Mouse (Mus musculus) heart, embryonic 11.5 days (tissue): Measurements from ENCODE around the gene Fshr. TPM values are rescaled to one million over a fixed set of nuclear protein-coding genes. Genes with fewer than 3 reads are reported as not detected.
"Not testable (repeated sequence)": the region's sequence is repeated elsewhere in the genome, so short reads cannot be mapped to it uniquely, and the experiment has no call there.

Source experiments
- ATAC-seq: fragments of 200-750 bp; cut with Nextera tagmentation; replicated peaks from 2 replicates; pipeline ENCODE4 v1.8.0; 2017; ENCODE audit warnings: moderate library complexity; ENCODE audit not compliant: insufficient number of reproducible peaks, low FRiP score, low TSS enrichment
- H3K27ac ChIP-seq: fragments of 300-500 bp; sonication (generic); 2 replicates; pipeline ENCODE4 v1.5.1; 2014; ENCODE audit warnings: mild to moderate bottlenecking, low read depth, low read length
- H3K27me3 ChIP-seq: fragments of 300-500 bp; sonication (generic); 2 replicates; pipeline ENCODE4 v1.6.1; 2014; ENCODE audit warnings: mild to moderate bottlenecking, low read length, mixed read lengths; ENCODE audit not compliant: control insufficient read depth, insufficient read depth
- H3K36me3 ChIP-seq: fragments of 300-500 bp; sonication (generic); 2 replicates; pipeline ENCODE4 v1.6.1; 2014; ENCODE audit warnings: mild to moderate bottlenecking, low read length, moderate library complexity, mixed read lengths; ENCODE audit not compliant: control insufficient read depth, insufficient read depth
- H3K4me1 ChIP-seq: fragments of 300-500 bp; sonication (generic); 2 replicates; pipeline ENCODE4 v1.6.1; 2014; ENCODE audit warnings: low read length; ENCODE audit not compliant: control insufficient read depth, insufficient read depth
- H3K4me2 ChIP-seq: fragments of 300-500 bp; sonication (generic); 2 replicates; pipeline ENCODE4 v1.6.1; 2014; ENCODE audit warnings: mild to moderate bottlenecking, moderate library complexity
- H3K4me3 ChIP-seq: fragments of 300-500 bp; sonication (generic); 2 replicates; pipeline ENCODE4 v1.5.1; 2014; ENCODE audit warnings: low read depth, low read length
- H3K9ac ChIP-seq: fragments of 300-500 bp; sonication (generic); 2 replicates; pipeline ENCODE4 v1.6.1; 2014; ENCODE audit warnings: mild to moderate bottlenecking, low read depth, low read length, moderate library complexity
- H3K9me3 ChIP-seq: fragments of 300-500 bp; sonication (generic); replicated peaks from 2 replicates; pipeline ENCODE4 v1.6.1; 2016; ENCODE audit warnings: low read length; ENCODE audit not compliant: control insufficient read depth
- WGBS: fragments of 180-500 bp; shearing (Covaris S2); extraction: QIAGEN DNeasy Blood & Tissue Kit; methylation state at CpG from one replicate; pipeline ENCODE4 v1.1.7; 2014; ENCODE audit not compliant: insufficient replicate concordance; 5-methylcytosine and 5-hydroxymethylcytosine counted together
- polyA plus RNA-seq: library from polyadenylated mRNA; unstranded; fragments of >200 nt; fragmentation: Nextera tagmentation; extraction: Ambion mirVana; gene quantifications from 2 replicates; pipeline ENCODE4 v1.2.1, GENCODE M21; 2014

The Fshr gene
- polyA plus RNA-seq, result not detected in 2 replicates

DNA sequence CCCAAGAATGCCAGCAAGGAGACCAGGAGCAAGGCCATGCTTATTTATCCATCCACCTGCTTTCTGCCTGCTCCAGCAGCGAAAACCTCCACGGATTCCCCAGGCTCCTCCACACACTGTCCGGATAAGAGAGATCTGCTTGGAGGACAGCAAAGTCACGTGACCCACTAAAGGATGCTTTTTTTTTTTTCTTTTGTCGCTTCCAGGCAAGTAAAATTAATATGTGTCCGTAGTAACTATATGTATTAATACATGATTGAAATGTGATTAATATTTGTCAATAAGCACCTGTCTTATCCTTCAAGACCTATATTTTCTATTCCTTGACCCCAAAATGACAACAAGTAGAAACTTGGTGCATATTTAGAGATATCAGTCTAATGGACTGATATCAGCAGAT lies at the start of gene Fshr:
Fshr (minus strand) TSS at position 101 of the 400 bp plus-strand sequence.
- Histone ChIP-seq H3K9ac (no peak within 1 kb of the TSS), H3K9me3 (no peaks in the 10 kb centered on the region), H3K4me1 (no peaks in the 10 kb centered on the region), H3K4me3 (no peak within 1 kb of the TSS), H3K4me2 (no peak within 1 kb of the TSS), H3K36me3 (no peaks in the 10 kb centered on the region), H3K27ac (no peak within 1 kb of the TSS), H3K27me3 (no peaks in the 10 kb centered on the region)
- no peak for ATAC-seq
- WGBS, result 81% methylated on average over 6 of the region's 6 CpGs

DNA sequence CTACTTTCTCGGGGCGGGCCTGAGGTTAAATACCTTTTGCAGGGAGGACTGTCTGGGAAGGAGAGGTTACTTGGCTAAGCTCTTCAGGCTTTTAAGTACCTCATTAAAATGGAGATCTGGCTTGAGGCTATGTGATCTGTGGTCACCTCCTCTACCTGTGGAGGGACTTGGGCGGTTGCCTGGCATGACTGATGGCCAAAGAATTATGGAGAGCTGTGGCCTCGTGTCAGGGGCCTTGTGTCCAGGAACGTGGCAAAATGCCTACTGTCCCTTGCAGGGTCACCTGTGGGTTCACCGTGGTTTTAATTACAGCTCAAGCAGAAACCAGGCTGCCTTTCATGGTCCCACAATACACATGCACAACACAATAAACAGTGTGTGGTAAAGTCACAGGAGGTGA lies 1.7 kb upstream of the Fshr start:
- no peak for ATAC-seq
- Histone ChIP-seq H3K36me3 (no peaks in the 10 kb centered on the region), H3K9me3 (no peaks in the 10 kb centered on the region), H3K4me2 (no peak overlapping the region), H3K4me1 (no peaks in the 10 kb centered on the region), H3K27ac (no peak overlapping the region), H3K9ac (no peak overlapping the region), H3K27me3 (no peaks in the 10 kb centered on the region), H3K4me3 (no peak overlapping the region)
- WGBS, result 78% methylated on average over 6 of the region's 6 CpGs

DNA sequence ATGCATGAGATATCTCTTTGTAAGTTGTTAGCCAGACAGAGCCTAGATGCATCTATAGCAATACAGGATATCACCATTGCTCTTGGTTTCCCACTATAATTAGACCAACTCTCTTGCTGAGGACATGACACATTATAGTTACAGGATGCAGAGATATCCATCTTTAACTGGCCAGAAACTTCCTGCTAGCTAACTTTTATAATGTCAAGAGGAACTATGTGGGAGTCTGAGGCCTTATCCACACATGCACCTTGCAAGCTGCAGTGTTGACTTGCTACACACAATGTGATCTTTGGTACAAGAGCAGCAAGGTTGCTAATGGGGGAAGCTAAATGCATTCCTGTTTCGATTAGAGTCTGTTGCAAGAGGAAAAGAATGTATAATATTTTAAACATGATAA lies 26.9 kb downstream of the Fshr start:
- Histone ChIP-seq H3K27ac (no peak overlapping the region), H3K4me2 (no peak overlapping the region), H3K9ac (no peak overlapping the region), H3K27me3 (no peaks in the 10 kb centered on the region), H3K9me3 (no peaks in the 10 kb centered on the region), H3K4me3 (no peak overlapping the region), H3K4me1 (no peaks in the 10 kb centered on the region), H3K36me3 (no peaks in the 10 kb centered on the region)
- ATAC-seq, result no peak
- WGBS, result 69% methylated on average over 1 of the region's 1 CpGs

DNA sequence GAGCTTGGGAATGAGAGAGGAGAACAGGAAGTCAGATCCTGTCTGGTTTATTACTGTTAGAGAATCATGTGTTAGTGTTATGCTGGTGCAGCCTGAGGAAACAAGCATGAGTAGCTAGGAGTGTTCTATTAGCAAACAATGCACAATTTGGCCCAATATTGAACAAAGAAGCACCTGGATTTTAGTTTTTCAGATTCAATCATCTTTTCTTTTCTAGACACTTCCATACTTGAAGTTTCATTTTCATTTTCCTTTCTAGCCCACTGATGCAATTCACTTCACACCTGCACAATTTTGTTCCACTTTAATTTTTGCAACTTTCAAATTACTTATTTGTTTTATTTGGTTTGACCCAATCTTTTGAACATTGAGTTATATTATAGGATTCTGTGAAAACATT lies 35.7 kb downstream of the Fshr start:
- Histone ChIP-seq H3K4me1 (no peaks in the 10 kb centered on the region), H3K4me3 (no peak overlapping the region), H3K4me2 (no peak overlapping the region), H3K36me3 (no peaks in the 10 kb centered on the region), H3K27ac (no peak overlapping the region), H3K27me3 (no peaks in the 10 kb centered on the region), H3K9ac (no peak overlapping the region), H3K9me3 (no peaks in the 10 kb centered on the region)
- no peak for ATAC-seq

DNA sequence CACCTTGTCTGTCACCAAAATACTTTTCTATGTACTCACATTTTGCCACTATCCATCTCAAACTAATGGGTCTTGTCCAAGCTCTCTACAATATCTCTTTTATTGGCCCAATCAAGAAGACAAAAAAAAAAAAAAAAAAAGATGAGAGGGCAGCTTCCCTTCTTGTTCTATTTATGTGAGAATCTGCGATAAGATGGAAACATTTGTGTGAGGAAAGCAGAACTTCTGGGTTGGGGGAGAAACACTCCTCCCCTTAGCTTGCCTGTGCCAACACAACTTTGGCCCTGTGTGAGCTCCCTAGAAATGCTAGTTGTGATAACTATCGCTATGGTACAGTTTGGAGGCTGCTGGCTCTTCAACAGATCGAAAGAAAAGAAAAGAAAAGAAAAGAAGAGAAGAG lies 38.0 kb downstream of the Fshr start:
- Histone ChIP-seq H3K4me3 (no peak overlapping the region), H3K4me2 (no peak overlapping the region), H3K9ac (no peak overlapping the region), H3K27ac (no peak overlapping the region), H3K4me1 (no peaks in the 10 kb centered on the region), H3K9me3 (no peaks in the 10 kb centered on the region), H3K27me3 (no peaks in the 10 kb centered on the region), H3K36me3 (no peaks in the 10 kb centered on the region)
- no peak for ATAC-seq
- WGBS, result 79% methylated on average over 3 of the region's 3 CpGs

DNA sequence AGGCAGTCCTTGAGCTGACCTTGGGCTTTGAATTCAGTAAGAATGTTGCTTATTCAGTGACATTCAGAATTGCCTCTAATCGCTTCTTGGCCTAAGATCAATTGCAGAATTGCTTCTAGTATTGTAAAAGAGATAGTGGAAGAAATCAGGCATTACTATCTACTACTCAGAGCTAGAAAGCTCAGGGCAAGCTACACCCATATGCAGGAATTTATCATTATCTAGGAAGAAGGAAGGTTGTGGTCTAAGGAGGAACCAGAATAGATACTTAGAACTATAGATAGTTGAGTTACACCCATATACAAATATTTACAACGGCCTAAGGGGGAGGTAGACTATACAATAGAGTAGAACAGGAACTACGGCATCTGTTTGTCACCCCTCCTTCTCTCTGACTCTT lies 41.1 kb downstream of the Fshr start:
- H3K9me3 ChIP-seq, ATAC-seq, H3K4me1 ChIP-seq, H3K9ac ChIP-seq, H3K4me3 ChIP-seq, H3K4me2 ChIP-seq, H3K27ac ChIP-seq, H3K36me3 ChIP-seq, H3K27me3 ChIP-seq: not testable (repeated sequence)
- WGBS, result 88% methylated on average over 3 of the region's 3 CpGs

DNA sequence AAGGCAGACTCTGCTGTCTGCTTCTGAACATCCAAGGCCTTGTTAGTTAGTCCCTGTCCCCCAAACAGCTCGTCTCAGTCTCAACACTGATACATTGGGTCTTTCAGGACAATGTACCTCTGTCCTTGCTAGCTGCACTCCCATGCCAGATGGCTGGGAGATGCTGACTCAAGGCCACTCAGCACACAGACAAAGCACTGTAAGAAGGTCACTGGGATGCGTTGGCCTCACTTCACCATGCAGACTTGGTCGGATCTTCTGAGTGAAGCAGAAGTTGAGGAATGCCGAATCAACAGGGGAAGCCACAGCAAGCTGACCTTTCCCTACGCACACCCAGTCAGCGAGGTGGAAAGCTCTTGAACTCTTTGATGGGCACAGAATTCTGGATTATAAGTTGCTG lies 55.7 kb downstream of the Fshr start:
- Histone ChIP-seq H3K27me3 (no peaks in the 10 kb centered on the region), H3K9ac (no peak overlapping the region), H3K4me3 (no peak overlapping the region), H3K4me1 (no peaks in the 10 kb centered on the region), H3K9me3 (no peaks in the 10 kb centered on the region), H3K4me2 (no peak overlapping the region), H3K36me3 (no peaks in the 10 kb centered on the region), H3K27ac (no peak overlapping the region)
- ATAC-seq, result no peak
- WGBS, result 79% methylated on average over 6 of the region's 6 CpGs

DNA sequence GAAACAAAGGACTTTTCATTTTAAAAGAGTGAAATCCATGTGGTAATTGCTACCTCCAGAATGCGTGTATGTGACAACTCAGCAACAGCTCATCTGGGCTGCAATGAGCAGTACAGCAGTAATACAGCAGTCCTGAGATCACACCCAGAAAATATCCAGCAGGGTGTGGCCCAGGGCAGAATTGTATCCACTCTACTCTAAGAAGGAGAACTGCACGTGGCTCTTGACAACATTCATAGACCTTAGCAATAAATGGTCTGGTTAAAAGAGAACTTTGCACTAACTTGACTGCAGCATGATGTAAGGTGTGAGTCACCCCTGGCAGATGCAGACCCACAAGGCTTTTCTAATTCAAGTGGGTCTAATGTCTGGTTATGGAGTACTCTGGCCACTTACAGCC lies 80.5 kb downstream of the Fshr start:
- ATAC-seq, result no peak
- no peak overlapping the region for H3K27ac ChIP-seq
- H3K9me3 ChIP-seq, result no peaks in the 10 kb centered on the region
- H3K4me1 ChIP-seq, result no peaks in the 10 kb centered on the region
- no peaks in the 10 kb centered on the region for H3K36me3 ChIP-seq
- no peaks in the 10 kb centered on the region for H3K27me3 ChIP-seq
- H3K4me3 ChIP-seq, result no peak overlapping the region
- WGBS, result 64% methylated on average over 2 of the region's 2 CpGs
- H3K4me2 ChIP-seq, result no peak overlapping the region
- H3K9ac ChIP-seq, result no peak overlapping the region

DNA sequence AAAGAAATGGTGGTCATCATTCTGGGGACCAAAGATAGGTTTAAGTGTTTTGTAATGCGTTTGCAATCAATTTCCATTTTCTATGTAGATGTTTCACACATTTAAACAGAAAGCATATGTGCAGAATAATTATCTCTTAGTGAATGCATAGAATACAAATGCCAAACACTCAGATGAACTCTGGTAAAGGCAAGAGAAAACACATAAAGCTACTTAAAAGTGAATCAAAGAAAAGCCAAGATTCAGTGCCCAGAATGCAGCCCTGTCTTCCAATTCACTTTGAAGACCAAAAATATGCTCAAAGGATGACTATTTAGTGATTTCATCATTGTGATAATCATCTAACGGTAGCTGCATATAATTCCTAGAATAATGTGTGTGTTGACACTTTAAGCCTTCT lies 81.2 kb downstream of the Fshr start:
- Histone ChIP-seq H3K4me2 (no peak overlapping the region), H3K9me3 (no peaks in the 10 kb centered on the region), H3K27ac (no peak overlapping the region), H3K36me3 (no peaks in the 10 kb centered on the region), H3K4me3 (no peak overlapping the region), H3K4me1 (no peaks in the 10 kb centered on the region), H3K9ac (no peak overlapping the region), H3K27me3 (no peaks in the 10 kb centered on the region)
- WGBS, result 71% methylated on average over 2 of the region's 2 CpGs
- ATAC-seq, result no peak
